Mouse (Mus musculus): ENCODE data around the gene Tubb5. TPM values are rescaled to one million over a fixed set of nuclear protein-coding genes. Genes with fewer than 3 reads are reported as not detected.

The Tubb5 gene
- 154 TPM for polyA plus RNA-seq (2017; shearing (Covaris generic))

DNA sequence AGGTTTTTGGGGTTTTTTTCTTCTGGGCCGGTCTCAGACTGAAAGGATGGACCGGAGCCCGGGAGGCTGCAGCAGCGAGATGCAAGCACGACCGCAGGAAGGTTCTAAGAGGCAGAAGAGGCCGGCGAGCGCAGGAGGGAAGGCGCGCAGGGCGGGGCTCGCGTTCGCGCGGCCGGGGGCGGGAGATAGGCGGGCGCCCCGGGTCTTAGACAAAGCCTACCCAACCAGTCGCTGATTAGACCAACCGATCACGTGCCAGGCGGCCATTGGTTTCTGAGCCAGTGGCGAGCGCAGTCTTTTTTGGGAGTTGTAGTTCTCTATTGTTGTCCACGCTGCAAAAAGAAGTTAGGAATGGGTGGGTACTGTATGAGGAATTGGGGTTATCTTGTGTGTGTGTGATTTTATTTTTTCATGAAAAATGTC is at the start of gene Tubb5:
TSS of gene Tubb5 (minus strand) at position 185 of the 423 bp plus-strand sequence.

DNA sequence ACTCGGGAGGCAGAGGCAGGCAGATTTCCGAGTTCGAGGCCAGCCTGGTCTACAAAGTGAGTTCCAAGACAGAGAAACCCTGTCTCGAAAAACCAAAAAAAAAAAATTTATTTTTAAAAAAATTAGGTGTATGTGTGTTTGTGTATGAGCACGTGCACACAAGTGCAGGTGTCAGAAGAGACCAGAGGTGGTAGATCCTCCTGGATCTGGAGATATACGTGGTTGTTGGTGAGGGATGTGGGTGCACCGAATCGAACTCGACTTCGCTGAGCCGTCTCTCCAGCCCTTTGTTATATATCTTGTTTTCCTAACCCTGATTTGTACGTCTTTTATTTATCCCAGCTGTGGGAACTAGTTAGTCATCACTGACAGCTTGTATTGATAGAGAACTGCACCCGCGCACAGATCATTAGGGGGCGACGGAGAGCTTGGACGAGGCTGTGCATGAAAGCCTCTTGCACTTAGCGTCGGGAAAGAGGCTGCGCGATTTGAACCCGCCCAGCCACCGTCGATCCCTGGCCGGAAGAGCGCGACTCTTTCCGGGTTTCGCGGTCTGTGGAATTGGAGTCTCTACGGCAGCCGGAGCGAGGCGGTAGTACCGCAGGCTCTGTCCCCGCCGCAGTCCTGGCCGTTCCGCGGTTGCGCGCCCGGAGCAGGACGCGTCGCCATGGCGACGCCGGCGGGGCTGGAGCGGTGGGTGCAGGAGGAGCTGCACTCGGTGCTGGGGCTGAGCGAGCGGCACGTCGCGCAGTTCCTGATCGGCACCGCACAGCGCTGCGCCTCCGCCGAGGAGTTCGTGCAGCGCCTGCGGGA is 41.3 kb upstream of the Tubb5 start, which contains the start of gene Dhx16:
TSS of gene Dhx16 (plus strand) at position 575 of the 813 bp plus-strand sequence.

DNA sequence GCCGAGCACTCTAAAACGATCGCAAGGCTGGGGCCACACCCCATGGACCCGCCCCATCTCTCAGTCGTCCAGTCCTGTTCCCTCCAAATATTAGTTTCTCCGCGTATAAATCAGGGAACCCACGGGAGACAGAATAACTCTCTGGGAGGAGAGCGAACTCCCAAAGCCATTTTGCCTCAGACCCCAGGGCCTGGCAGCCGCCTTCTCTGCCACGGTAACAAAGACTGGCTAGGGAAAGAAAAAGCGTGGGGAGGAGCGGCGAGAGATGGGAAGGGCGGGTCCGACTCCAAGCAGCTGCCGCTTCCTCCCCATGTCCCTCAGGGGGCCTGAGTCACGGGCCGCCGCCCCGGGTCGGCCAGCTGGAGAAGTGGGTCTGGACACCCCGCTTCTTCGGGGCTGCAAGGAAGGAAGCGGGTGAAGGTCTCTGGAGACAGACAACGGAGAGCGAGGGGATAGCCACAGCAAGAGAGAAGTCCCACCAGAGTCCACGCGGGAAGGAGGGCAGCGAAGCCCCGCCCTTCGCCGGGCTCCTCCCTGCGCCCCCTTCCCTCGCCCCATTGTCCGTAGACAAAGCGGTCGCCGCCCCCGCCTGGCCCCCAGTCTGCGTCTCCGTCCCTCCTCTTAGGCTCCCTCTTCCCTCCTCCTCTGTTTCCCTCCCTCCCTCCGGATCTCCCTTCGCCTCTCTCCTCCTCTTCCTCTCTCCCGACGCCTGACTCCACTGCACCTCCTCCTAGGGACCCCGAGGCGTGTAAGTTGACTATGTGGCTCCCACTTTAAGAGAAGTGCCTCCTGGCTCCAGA is 27.6 kb upstream of the Tubb5 start, which contains the start of gene Ppp1r18:
TSS of gene Ppp1r18 (plus strand) at position 113 of the 800 bp plus-strand sequence.

DNA sequence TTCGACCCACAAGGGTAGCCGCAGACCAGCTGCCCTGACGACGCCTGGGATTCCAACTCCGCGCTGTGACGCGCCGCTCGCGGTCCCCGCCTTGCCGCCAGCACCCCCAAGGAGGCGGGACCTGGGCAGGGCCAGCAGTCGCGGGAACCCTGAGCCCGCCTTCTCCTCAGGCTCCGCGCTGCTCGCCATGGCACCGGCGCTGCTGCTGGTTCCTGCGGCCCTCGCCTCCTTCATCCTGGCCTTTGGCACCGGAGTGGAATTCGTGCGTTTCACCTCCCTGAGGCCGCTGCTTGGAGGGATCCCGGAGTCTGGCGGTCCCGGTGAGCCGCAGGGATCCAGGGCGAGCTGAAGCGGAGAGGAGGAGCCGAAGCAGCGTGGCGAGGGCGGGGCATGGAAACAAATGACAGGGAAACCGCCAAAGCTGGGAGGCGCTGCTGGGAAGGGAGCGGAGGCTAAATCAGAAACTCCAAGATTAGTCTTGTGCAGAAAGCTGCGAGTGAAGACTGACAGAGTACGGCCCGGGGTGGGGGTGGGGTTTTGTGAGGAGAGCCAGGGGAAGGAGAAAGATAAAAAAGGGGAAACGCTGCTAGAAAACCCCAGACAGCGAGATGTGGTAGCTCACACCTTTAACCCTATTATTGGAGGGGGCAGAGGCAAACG is 23.2 kb upstream of the Tubb5 start, which contains the start of gene Nrm:
TSS of gene Nrm (plus strand) at position 121 of the 660 bp plus-strand sequence.

DNA sequence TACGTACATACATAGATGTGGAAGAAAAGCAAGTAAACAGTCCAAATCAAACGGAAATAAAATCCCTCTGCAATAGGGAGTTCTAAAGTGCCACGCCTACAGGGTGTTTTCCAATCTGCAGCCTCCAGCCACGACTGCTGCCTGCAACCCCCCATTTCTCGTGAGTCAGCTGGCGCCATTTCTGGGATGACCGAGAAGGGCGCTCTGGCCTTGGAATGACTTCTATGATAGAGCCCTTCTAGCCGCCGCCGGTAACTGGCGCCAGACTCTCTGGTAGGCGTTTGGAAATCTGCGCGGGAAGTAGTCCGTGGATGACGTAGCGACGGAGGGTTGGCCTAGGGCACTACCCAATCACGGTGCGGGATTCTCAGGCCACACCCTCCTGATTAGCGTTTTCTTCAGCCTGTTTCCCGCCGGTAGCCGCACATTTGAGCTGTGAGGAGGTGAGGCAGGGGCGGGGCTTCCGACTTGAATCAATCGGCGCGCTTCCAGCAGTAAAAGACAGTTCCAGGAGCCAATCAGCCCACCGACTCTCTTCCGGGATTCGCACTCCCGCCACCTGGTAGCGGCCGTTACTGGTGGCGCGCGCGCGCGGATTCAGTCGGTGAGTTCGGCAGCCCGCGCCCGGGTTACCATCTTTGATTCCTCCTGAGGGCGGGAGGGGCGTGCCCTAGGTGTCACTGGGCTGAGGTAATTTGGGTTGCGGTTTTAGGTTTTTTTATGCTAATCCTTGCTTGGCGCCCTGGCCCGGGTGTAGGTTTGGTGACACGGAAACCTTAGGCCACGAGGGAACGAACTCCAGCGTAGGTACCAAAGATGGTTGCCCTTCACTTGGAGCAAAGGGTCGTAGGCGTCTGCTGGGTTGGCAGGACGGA is 3.2 kb upstream of the Tubb5 start, which contains the start of gene Mdc1:
TSS of gene Mdc1 (plus strand) at position 440 of the 875 bp plus-strand sequence.

DNA sequence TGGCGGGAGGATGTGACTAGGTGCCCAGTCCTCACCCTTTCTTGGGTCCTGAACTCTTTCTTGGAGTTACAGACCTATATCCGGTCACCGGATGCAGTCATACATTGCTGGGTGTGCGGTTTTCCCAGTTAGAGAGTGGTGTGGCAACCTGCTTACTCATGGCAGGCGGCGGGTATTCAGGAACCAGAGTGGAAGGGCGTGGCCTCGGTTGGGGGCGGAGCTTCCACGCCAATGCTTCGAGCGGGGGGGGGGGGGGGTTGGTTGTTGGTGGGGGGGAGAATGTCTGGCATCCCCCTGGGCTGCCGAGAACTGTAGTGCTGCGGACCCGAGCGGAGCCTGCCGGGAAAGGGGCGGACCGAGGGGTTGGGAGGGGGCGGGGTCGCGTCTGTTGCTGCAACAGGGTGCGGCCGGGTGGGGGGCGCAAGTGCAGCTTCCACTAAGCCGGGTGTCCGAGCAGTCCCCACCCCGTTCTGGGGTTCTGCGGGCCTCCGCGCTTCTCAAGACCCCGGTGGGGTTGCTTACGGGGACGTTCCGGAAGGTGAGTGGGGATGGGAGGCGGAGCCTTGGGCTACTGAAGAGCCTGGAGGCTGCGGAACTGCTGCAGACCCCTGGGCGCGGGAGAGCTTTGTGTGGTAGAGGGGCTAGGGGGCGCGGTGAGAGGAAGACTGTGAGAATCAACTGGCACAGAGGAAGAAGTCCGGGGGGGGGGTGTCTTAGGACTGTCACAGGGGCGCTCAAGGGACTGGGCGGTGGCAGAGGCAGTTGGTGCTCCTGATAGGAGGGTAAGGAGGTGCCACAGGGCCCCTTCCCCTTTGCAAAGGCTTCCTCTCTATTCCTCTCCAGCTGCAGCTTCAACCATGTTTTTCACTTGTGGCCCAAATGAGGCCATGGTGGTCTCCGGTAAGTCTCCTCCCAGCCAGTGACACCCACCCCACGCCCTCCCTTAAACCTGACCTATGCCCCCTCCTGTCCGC is 14.9 kb downstream of the Tubb5 start, which contains the start of gene Flot1:
TSS of gene Flot1 (plus strand) at position 267 of the 974 bp plus-strand sequence.

DNA sequence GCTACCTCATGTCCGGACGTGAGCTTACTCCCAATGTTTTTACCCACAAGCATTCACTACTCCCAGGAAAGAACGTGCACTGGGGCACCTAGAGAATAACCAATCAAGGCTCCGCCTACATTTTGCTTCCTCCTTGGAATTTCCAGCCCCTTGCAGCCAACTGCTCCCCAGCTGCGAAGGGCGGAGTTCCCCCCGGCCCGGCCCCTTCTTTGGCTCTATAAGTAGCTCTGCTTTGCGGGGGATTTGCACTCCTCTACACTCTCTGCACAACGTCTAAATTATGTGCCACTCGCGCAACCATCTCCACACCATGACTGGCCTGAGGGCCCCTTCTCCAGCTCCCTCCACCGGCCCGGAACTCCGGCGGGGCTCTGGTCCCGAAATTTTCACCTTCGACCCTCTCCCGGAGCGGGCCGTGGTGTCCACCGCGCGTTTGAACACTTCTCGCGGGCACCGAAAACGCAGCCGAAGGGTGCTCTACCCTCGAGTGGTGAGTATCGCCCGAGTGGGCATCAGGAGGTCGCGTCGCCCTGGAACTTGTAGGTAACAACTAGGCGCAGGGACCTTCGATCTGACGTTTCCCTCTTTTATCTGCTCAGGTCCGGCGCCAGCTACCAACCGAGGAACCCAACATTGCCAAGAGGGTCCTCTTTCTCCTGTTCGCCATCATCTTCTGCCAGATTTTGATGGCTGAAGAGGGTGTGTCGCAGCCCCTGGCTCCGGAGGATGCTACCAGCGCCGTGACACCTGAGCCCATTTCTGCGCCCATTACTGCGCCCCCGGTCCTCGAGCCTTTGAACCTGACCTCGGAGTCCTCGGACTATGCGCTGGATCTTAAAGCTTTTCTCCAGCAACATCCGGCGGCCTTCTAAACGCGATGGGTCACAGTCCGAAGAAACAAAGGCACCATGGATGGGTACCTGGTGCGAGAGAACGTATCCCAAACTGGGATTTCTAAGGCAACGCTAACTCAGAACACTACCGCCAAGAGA is 16.4 kb downstream of the Tubb5 start, which contains the start of gene Ier3:
TSS of gene Ier3 (plus strand) at position 246 of the 992 bp plus-strand sequence.

Other genes starting within 250 kb of the Tubb5 start
- not detected for gene Sfta2, start 236.8 kb downstream of the Tubb5 start, polyA plus RNA-seq (2017; shearing (Covaris generic))
- not detected for gene Gm9573, start 211.7 kb downstream of the Tubb5 start, polyA plus RNA-seq (2017; shearing (Covaris generic))
- gene Mucl3, start 194.6 kb downstream of the Tubb5 start, polyA plus RNA-seq (2017; shearing (Covaris generic)), result 0.21 TPM
- gene Vars2, start 170.7 kb downstream of the Tubb5 start, polyA plus RNA-seq (2017; shearing (Covaris generic)), result 35.4 TPM
- gene Gtf2h4, start 164.6 kb downstream of the Tubb5 start, polyA plus RNA-seq (2017; shearing (Covaris generic)), result 29.3 TPM
- gene Ddr1, start 133.7 kb downstream of the Tubb5 start, polyA plus RNA-seq (2017; shearing (Covaris generic)), result 4.8 TPM
- 0.89 TPM for gene Ier3, start 16.6 kb downstream of the Tubb5 start, polyA plus RNA-seq (2017; shearing (Covaris generic))
- 48.6 TPM for gene Flot1, start 15.1 kb downstream of the Tubb5 start, polyA plus RNA-seq (2017; shearing (Covaris generic))
- 17.8 TPM for gene Mdc1, start 3.2 kb upstream of the Tubb5 start, polyA plus RNA-seq (2017; shearing (Covaris generic))
- 27.3 TPM for gene Nrm, start 23.0 kb upstream of the Tubb5 start, polyA plus RNA-seq (2017; shearing (Covaris generic))
- 596 TPM for gene Ppp1r18, start 27.3 kb upstream of the Tubb5 start, polyA plus RNA-seq (2017; shearing (Covaris generic))
- gene Dhx16, start 41.5 kb upstream of the Tubb5 start, polyA plus RNA-seq (2017; shearing (Covaris generic)), result 28.1 TPM
- 28.9 TPM for gene 2310061I04Rik, start 59.1 kb upstream of the Tubb5 start, polyA plus RNA-seq (2017; shearing (Covaris generic))
- 28.4 TPM for gene Atat1, start 71.8 kb upstream of the Tubb5 start, polyA plus RNA-seq (2017; shearing (Covaris generic))
- gene Mrps18b, start 78.1 kb upstream of the Tubb5 start, polyA plus RNA-seq (2017; shearing (Covaris generic)), result 77.6 TPM
- gene Ppp1r10, start 78.1 kb upstream of the Tubb5 start, polyA plus RNA-seq (2017; shearing (Covaris generic)), result 62.6 TPM
- 162 TPM for gene Abcf1, start 131.5 kb upstream of the Tubb5 start, polyA plus RNA-seq (2017; shearing (Covaris generic))
- gene Gnl1, start 141.5 kb upstream of the Tubb5 start, polyA plus RNA-seq (2017; shearing (Covaris generic)), result 16.1 TPM
- gene Prr3, start 141.9 kb upstream of the Tubb5 start, polyA plus RNA-seq (2017; shearing (Covaris generic)), result 20.4 TPM
- 27.0 TPM for gene H2-T24, start 182.3 kb upstream of the Tubb5 start, polyA plus RNA-seq (2017; shearing (Covaris generic))
- 848 TPM for gene H2-T23, start 194.5 kb upstream of the Tubb5 start, polyA plus RNA-seq (2017; shearing (Covaris generic))
- gene H2-T22, start 204.4 kb upstream of the Tubb5 start, polyA plus RNA-seq (2017; shearing (Covaris generic)), result 263 TPM
- gene Gm6034, start 204.7 kb upstream of the Tubb5 start, polyA plus RNA-seq (2017; shearing (Covaris generic)), result 0.56 TPM
- gene Gm11127, start 220.1 kb upstream of the Tubb5 start, polyA plus RNA-seq (2017; shearing (Covaris generic)), result not detected